Mouse (Mus musculus): ENCODE data around the gene Olfr596.
"Not testable (repeated sequence)": the region's sequence is repeated elsewhere in the genome, so short reads cannot be mapped to it uniquely, and the experiment has no call there.

The Olfr596 gene

GRCm38 (mm10) chr7:103305348-103305747, at the start of gene Olfr596:
Gene Olfr596 (plus strand): TSS chr7:103305648.
- DNase-seq (ENCODE audit: low read depth, low spot score) = not testable (repeated sequence)

- not testable (repeated sequence) for DNase-seq (ENCODE audit: low read depth, low spot score)
Observed at GRCm38 (mm10) chr7:103316015-103316414, 10.6 kb downstream of the Olfr596 start, which contains the start of gene Olfr597. Gene Olfr597 (plus strand): TSS chr7:103316315.

GRCm38 (mm10) chr7:103323268-103323667, 17.8 kb downstream of the Olfr596 start, which contains the start of gene Olfr598:
Gene Olfr598 (plus strand): TSS chr7:103323568.
- no peak for DNase-seq (ENCODE audit: low read depth, low spot score)

GRCm38 (mm10) chr7:103335617-103336016, 30.2 kb downstream of the Olfr596 start, which contains the start of gene Olfr599:
Gene Olfr599 (plus strand): TSS chr7:103335917.
- no peak for DNase-seq (ENCODE audit: low read depth, low spot score)

GRCm38 (mm10) chr7:103349569-103349968, 44.1 kb downstream of the Olfr596 start, which contains the start of gene Olfr600:
Gene Olfr600 (minus strand): TSS chr7:103349669.
- DNase-seq (ENCODE audit: low read depth, low spot score) = no peak

Data from ZHBTc4 (cell line).